Mouse (Mus musculus) kidney, embryonic 16.5 days (tissue): Measurements from ENCODE around the gene Wdr60. TPM values are rescaled to one million over a fixed set of nuclear protein-coding genes. Genes with fewer than 3 reads are reported as not detected.

Experiments
- ATAC-seq: fragments of 200-750 bp; cut with Nextera tagmentation; 2 replicates; pipeline ENCODE4 v1.8.0; 2017; ENCODE audit warnings: moderate TSS enrichment; ENCODE audit not compliant: low FRiP score, low TSS enrichment
- H3K27ac ChIP-seq: fragments of 300-500 bp; sonication (generic); 2 replicates; pipeline ENCODE4 v1.5.1; 2014; ENCODE audit warnings: low read length
- H3K27me3 ChIP-seq: fragments of 300-500 bp; sonication (generic); 2 replicates; pipeline ENCODE4 v1.6.1; 2014; ENCODE audit warnings: low read length, control low read depth, mixed read lengths; ENCODE audit not compliant: insufficient read depth
- H3K36me3 ChIP-seq: fragments of 300-500 bp; sonication (generic); 2 replicates; pipeline ENCODE4 v1.6.1; 2014; ENCODE audit warnings: low read length, control low read depth, mixed read lengths; ENCODE audit not compliant: insufficient read depth
- H3K4me1 ChIP-seq: fragments of 300-500 bp; sonication (generic); 2 replicates; pipeline ENCODE4 v1.6.1; 2014; ENCODE audit warnings: low read length, control low read depth, mixed read lengths; ENCODE audit not compliant: insufficient read depth
- H3K4me2 ChIP-seq: fragments of 300-500 bp; sonication (generic); replicated peaks from 2 replicates; pipeline ENCODE4 v1.6.1; 2014; ENCODE audit warnings: low read depth, low read length
- H3K4me3 ChIP-seq: fragments of 300-500 bp; sonication (generic); 2 replicates; pipeline ENCODE4 v1.5.1; 2014; ENCODE audit warnings: mild to moderate bottlenecking, low read length
- H3K9ac ChIP-seq: fragments of 300-500 bp; sonication (generic); replicated peaks from 2 replicates; pipeline ENCODE4 v1.6.1; 2014; ENCODE audit warnings: low read length
- H3K9me3 ChIP-seq: fragments of 300-500 bp; sonication (generic); 2 replicates; pipeline ENCODE4 v1.6.1; 2016; ENCODE audit warnings: low read length, control low read depth
- WGBS: fragments of 180-500 bp; shearing (Covaris S2); extraction: QIAGEN DNeasy Blood & Tissue Kit; methylation state at CpG from one replicate; pipeline ENCODE4 v1.1.7; 2014; 5-methylcytosine and 5-hydroxymethylcytosine counted together
- polyA plus RNA-seq: library from polyadenylated mRNA; unstranded; fragments of >200 nt; fragmentation: Nextera tagmentation; extraction: Ambion mirVana; gene quantifications from 2 replicates; pipeline ENCODE4 v1.2.1, GENCODE M21; 2015

The Wdr60 gene
- polyA plus RNA-seq, 1 experiment from 2014 or later, result 16.5 TPM

GRCm38 (mm10) chr12:116202176-116202981 is 60.4 kb downstream of the Wdr60 start:
- WGBS, result 40% methylated on average over 9 of the region's 9 CpGs
- Histone ChIP-seq H3K4me1 (no peaks in the 10 kb centered on the region), H3K9ac (no peak overlapping the region), H3K9me3 (no peaks in the 10 kb centered on the region), H3K27me3 (no peaks in the 10 kb centered on the region), H3K4me3 (no peak overlapping the region), H3K27ac (no peak overlapping the region), H3K36me3 (no peaks in the 10 kb centered on the region), H3K4me2 (no peak overlapping the region)
- peak; percentile 66; the same call in 1 of the 2 replicates for ATAC-seq

- Histone ChIP-seq H3K27ac (no peak overlapping the region), H3K9me3 (no peaks in the 10 kb centered on the region), H3K4me1 (no peaks in the 10 kb centered on the region), H3K9ac (no peak overlapping the region), H3K27me3 (no peaks in the 10 kb centered on the region), H3K4me3 (no peak overlapping the region), H3K4me2 (no peak overlapping the region), H3K36me3 (no peaks in the 10 kb centered on the region)
- 83% methylated on average over 6 of the region's 6 CpGs for WGBS
- ATAC-seq, result no peak
These were observed 64.0 kb downstream of the Wdr60 start for GRCm38 (mm10) chr12:116198791-116199190.

GRCm38 (mm10) chr12:116196221-116196620 is 66.6 kb downstream of the Wdr60 start:
- Histone ChIP-seq H3K27ac (no peak overlapping the region), H3K4me1 (no peaks in the 10 kb centered on the region), H3K9ac (no peak overlapping the region), H3K4me2 (no peak overlapping the region), H3K4me3 (no peak overlapping the region), H3K9me3 (no peaks in the 10 kb centered on the region), H3K27me3 (no peaks in the 10 kb centered on the region), H3K36me3 (no peaks in the 10 kb centered on the region)
- whole genome bisulfite sequencing, result 66% methylated on average over 8 of the region's 8 CpGs
- ATAC-seq, result no peak

- ATAC-seq, result no peak
- Histone ChIP-seq H3K27me3 (no peaks in the 10 kb centered on the region), H3K9me3 (no peaks in the 10 kb centered on the region)
These were observed 68.2 kb downstream of the Wdr60 start for GRCm38 (mm10) chr12:116194641-116195040.

DNA sequence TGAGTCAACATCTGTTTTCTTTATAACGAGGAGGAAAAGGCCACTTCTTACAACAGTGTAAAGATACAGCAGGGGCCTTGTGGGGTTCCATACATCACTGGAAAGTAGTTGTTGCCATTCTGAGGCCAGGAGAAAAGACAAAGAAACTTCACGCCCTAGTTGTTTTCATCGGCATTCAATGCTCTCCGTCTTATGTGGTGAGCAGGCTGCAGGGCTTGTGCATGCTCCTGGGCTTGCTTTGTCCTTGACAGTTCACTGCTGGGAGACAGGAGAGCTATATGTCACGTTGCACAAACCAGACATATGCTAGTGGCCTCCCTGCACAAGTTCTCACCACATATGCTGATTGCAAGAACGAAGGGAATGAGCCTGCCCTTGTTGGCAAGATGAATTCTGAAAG is 68.9 kb downstream of the Wdr60 start:
- WGBS, result 75% methylated on average over 6 of the region's 6 CpGs
- Histone ChIP-seq H3K27ac (no peak overlapping the region), H3K4me3 (no peak overlapping the region), H3K9ac (no peak overlapping the region), H3K4me1 (no peaks in the 10 kb centered on the region), H3K4me2 (no peak overlapping the region), H3K9me3 (no peaks in the 10 kb centered on the region), H3K36me3 (no peaks in the 10 kb centered on the region), H3K27me3 (no peaks in the 10 kb centered on the region)
- ATAC-seq, result no peak

More at GRCm38 (mm10) chr12:116194641-116195040, 68.2 kb downstream of the Wdr60 start:
- Histone ChIP-seq H3K9ac (no peak overlapping the region), H3K4me2 (no peak overlapping the region), H3K4me1 (no peaks in the 10 kb centered on the region), H3K27ac (no peak overlapping the region), H3K4me3 (no peak overlapping the region), H3K36me3 (no peaks in the 10 kb centered on the region)

DNA sequence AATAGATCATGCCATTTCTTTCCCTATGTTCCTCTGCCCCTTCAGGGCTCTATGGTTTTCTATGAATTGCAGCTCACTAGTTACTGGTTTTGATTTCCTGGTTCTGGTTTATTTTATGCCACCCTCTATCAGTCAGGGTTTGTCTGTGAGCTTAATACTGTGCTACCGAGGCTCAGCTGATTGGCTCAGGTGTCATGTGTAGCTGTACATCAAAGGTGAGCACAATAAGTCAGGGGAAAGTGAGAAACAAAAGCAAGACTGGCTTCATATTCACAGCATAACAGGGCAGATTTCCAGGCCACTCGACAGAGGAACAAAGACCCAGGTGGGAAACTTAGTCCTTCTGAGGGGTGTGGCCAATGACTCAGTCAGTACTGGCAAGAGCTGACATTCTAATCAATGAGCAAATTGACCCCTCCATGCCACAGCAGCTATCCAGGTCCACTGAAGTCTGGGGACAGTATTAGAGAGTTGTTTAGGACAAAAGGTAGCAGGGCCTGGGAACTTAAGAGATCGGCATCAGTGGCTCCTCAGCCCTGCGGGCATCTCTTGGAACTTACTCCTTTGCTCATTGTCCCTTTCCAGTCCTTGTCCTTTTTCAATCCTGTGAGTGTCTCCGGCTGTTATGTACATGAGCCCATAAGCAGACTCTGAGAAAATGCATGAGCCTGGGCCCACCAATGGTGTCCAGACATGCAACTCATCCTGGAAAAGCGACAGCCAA is 79.4 kb downstream of the Wdr60 start:
- no peaks in the 10 kb centered on the region for H3K9me3 ChIP-seq
- 83% methylated on average over 6 of the region's 6 CpGs for WGBS
- no peak overlapping the region for H3K9ac ChIP-seq
- H3K4me1 ChIP-seq, result no peaks in the 10 kb centered on the region
- H3K36me3 ChIP-seq, result no peaks in the 10 kb centered on the region
- H3K27ac ChIP-seq, result no peak overlapping the region
- no peak for ATAC-seq
- H3K4me2 ChIP-seq, result no peak overlapping the region
- no peak overlapping the region for H3K4me3 ChIP-seq
- H3K27me3 ChIP-seq, result no peaks in the 10 kb centered on the region

DNA sequence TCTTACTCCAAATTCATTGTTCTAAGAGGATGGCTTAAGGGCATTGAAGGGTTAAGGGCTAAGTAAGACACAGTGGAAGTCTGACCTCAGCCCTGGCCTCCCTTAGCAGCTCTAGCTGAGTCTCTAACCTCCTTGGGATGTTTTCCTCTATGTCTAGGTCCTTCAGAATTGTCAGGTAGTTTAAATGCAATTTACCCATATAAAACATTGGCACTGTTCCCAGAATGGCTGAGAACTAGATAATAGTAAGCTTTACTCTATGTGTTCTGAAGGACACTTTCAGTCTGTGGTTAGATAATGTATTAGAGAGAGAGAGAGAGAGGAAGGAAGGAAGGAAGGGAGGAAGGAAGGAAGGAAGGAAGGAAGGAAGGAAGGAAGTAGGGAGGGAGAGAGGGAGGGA is 80.4 kb downstream of the Wdr60 start:
- no peak overlapping the region for H3K4me2 ChIP-seq
- H3K4me1 ChIP-seq, result no peaks in the 10 kb centered on the region
- no peak overlapping the region for H3K4me3 ChIP-seq
- no peak overlapping the region for H3K9ac ChIP-seq
- no peak overlapping the region for H3K27ac ChIP-seq
- no peaks in the 10 kb centered on the region for H3K27me3 ChIP-seq
- no peaks in the 10 kb centered on the region for H3K9me3 ChIP-seq
- no peaks in the 10 kb centered on the region for H3K36me3 ChIP-seq
- ATAC-seq, result no peak

DNA sequence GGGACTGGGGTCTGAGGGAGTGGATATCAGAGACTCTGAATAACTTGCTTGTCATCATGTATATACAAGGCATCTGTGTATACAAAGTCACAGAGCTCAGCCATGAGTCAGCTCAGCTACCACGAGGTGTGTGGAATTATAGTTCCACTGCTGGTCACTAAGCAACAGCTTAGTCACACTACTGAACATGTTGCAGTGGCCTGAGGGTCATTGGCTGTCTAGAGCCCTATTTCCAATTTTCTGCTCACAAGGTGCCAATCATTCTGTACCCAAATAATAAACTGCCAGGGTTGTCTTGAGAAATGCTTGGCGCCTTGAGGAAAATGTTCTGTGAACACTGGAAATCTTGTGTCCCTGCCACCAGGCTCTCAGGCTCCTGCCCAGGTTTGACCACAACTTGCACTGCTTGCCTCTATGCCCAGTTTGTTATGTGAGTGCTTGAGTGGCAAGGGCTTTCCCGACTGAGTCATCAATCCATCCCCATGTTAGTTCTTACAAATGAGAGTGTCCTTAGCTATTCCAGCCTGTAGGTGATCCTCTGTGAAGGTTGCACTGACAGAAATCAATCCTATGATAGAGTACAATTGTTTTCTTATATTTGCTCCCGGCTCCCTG is 81.3 kb downstream of the Wdr60 start:
- no peak overlapping the region for H3K9ac ChIP-seq
- H3K27me3 ChIP-seq, result no peaks in the 10 kb centered on the region
- WGBS, result 78% methylated on average over 4 of the region's 4 CpGs
- H3K4me2 ChIP-seq, result no peak overlapping the region
- no peak overlapping the region for H3K4me3 ChIP-seq
- H3K9me3 ChIP-seq, result no peaks in the 10 kb centered on the region
- H3K36me3 ChIP-seq, result no peaks in the 10 kb centered on the region
- no peak overlapping the region for H3K27ac ChIP-seq
- no peak for ATAC-seq
- no peaks in the 10 kb centered on the region for H3K4me1 ChIP-seq

DNA sequence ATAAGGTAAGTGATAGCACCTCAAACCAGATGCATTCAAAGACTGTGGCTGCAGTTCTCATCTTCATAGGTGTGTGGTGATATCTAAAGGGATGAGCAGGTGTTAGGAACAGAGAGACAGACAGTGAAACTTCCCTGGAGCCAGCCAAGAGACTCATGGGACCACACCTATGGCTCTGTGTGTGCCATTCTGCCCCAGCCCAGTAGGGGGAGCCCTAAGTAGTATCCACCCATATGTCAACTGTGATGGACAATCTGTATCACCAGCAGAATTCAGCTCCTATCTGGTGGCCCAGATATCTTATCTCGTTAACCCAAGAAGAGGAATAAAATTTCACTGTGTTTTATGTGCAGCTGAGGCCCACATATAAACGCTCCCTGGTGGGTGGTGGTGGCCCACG is 85.9 kb downstream of the Wdr60 start:
- no peak overlapping the region for H3K4me3 ChIP-seq
- no peaks in the 10 kb centered on the region for H3K4me1 ChIP-seq
- no peaks in the 10 kb centered on the region for H3K9me3 ChIP-seq
- no peaks in the 10 kb centered on the region for H3K36me3 ChIP-seq
- ATAC-seq, result no peak
- H3K27me3 ChIP-seq, result no peaks in the 10 kb centered on the region
- H3K27ac ChIP-seq, result no peak overlapping the region
- WGBS, result 93% methylated on average over 3 of the region's 3 CpGs
- no peak overlapping the region for H3K4me2 ChIP-seq
- no peak overlapping the region for H3K9ac ChIP-seq

GRCm38 (mm10) chr12:116169666-116170065 is 93.2 kb downstream of the Wdr60 start:
- Histone ChIP-seq H3K4me2 (no peak overlapping the region), H3K4me1 (no peaks in the 10 kb centered on the region), H3K27ac (no peak overlapping the region), H3K9me3 (no peaks in the 10 kb centered on the region), H3K27me3 (no peaks in the 10 kb centered on the region), H3K36me3 (no peaks in the 10 kb centered on the region), H3K4me3 (no peak overlapping the region), H3K9ac (no peak overlapping the region)
- ATAC-seq, result no peak
- WGBS, result 70% methylated on average over 5 of the region's 5 CpGs
